Mouse (Mus musculus): ENCODE measurements at regions not wholly inside any gene's neighbourhood (a gene's known extent, or its start where the extent isn't known, plus 50 kb on each side); places are given as distances from the start of the nearest gene placed in this dataset.
"Not testable (repeated sequence)": the region's sequence is repeated elsewhere in the genome, so short reads cannot be mapped to it uniquely, and the experiment has no call there.

- Histone ChIP-seq H3K9ac (replicated peaks; ENCODE audit: low read depth, low read length) (no peak overlapping the region), H3K27me3 (replicated peaks; ENCODE audit: control insufficient read depth, insufficient read depth, low read length) (no peaks in the 10 kb centered on the region), H3K4me3 (replicated peaks; ENCODE audit: low read length) (no peak overlapping the region), H3K27ac (ENCODE audit: low read length) (no peak overlapping the region), H3K36me3 (ENCODE audit: control insufficient read depth, insufficient read depth) (no peaks in the 10 kb centered on the region), H3K4me2 (ENCODE audit: low read length) (no peak overlapping the region), H3K9me3 (ENCODE audit: control insufficient read depth, low read length) (no peaks in the 10 kb centered on the region), H3K4me1 (replicated peaks; ENCODE audit: control insufficient read depth, insufficient read depth, low read length) (no peaks in the 10 kb centered on the region; the same call in 1 of the 2 replicates)
- WGBS, result 38% methylated on average over 6 of the region's 6 CpGs
- peak; percentile 41; the same call in 1 of the 2 replicates for ATAC-seq
Measured at GRCm38 (mm10) chr6:109172104-109172850, 343.8 kb downstream of the Edem1 start.

DNA sequence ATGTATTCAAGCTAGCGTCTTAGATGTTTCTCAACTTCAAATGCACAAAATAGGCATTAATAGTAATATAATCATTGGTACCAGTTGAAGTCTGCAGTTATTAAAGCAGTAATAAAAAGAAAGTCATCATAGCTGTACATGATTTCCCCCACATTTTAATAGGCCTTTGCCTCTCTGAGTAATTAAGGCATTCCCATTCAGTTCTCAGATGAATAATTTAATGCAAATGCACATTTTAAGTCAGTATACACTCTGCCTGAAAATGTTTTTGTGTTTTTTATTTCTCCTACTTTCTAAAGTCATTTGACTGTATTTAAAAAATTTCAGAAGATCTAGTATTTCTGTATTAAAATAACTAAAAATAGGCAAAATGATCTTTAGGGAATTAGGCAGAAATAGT lies 344.6 kb downstream of the Edem1 start:
- H3K9me3 ChIP-seq (ENCODE audit: control insufficient read depth, low read length), result no peaks in the 10 kb centered on the region
- no peaks in the 10 kb centered on the region; the same call in 1 of the 2 replicates for H3K4me1 ChIP-seq (replicated peaks; ENCODE audit: control insufficient read depth, insufficient read depth, low read length)
- 50% methylated on average over 1 of the region's 1 CpGs for WGBS
- H3K9ac ChIP-seq (replicated peaks; ENCODE audit: low read depth, low read length), result no peak overlapping the region
- no peak overlapping the region for H3K4me3 ChIP-seq (replicated peaks; ENCODE audit: low read length)
- no peak overlapping the region for H3K27ac ChIP-seq (ENCODE audit: low read length)
- no peaks in the 10 kb centered on the region for H3K27me3 ChIP-seq (replicated peaks; ENCODE audit: control insufficient read depth, insufficient read depth, low read length)
- no peaks in the 10 kb centered on the region for H3K36me3 ChIP-seq (ENCODE audit: control insufficient read depth, insufficient read depth)
- no peak overlapping the region for H3K4me2 ChIP-seq (ENCODE audit: low read length)
- no peak for ATAC-seq

GRCm38 (mm10) chr6:109176876-109177275 lies 348.4 kb downstream of the Edem1 start:
- no peak overlapping the region for H3K9ac ChIP-seq (replicated peaks; ENCODE audit: low read depth, low read length)
- no peak overlapping the region for H3K4me2 ChIP-seq (ENCODE audit: low read length)
- WGBS, result 88% methylated on average over 3 of the region's 3 CpGs
- no peaks in the 10 kb centered on the region for H3K9me3 ChIP-seq (ENCODE audit: control insufficient read depth, low read length)
- no peak for ATAC-seq
- H3K36me3 ChIP-seq (ENCODE audit: control insufficient read depth, insufficient read depth), result no peaks in the 10 kb centered on the region
- H3K4me3 ChIP-seq (replicated peaks; ENCODE audit: low read length), result no peak overlapping the region
- no peak overlapping the region for H3K27ac ChIP-seq (ENCODE audit: low read length)
- H3K27me3 ChIP-seq (replicated peaks; ENCODE audit: control insufficient read depth, insufficient read depth, low read length), result no peaks in the 10 kb centered on the region
- H3K4me1 ChIP-seq (replicated peaks; ENCODE audit: control insufficient read depth, insufficient read depth, low read length), result no peaks in the 10 kb centered on the region; the same call in 1 of the 2 replicates

DNA sequence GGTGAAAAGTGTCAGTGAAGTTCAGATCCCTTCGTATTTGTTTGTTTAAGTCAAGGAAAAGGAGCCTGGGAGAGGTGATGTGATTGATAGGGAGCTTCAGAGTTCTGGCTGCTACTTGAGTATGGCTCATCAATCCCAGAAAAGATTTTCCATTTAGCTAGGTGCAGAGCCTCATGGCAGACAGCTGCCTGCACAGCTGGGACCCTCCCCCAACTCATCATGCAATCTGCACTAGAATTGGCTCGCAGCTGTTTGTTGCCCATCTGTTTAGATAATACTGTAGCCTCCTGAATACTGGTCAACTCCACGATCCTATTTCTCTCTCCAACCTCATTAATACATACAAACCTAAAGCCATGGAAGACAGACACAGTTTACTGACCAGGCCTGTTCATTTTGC lies 354.4 kb downstream of the Edem1 start:
- no peak overlapping the region for H3K4me2 ChIP-seq (ENCODE audit: low read length)
- no peaks in the 10 kb centered on the region for H3K4me1 ChIP-seq (replicated peaks; ENCODE audit: control insufficient read depth, insufficient read depth, low read length)
- WGBS, result 69% methylated on average over 3 of the region's 3 CpGs
- no peak overlapping the region for H3K9ac ChIP-seq (replicated peaks; ENCODE audit: low read depth, low read length)
- no peak overlapping the region for H3K27ac ChIP-seq (ENCODE audit: low read length)
- H3K36me3 ChIP-seq (ENCODE audit: control insufficient read depth, insufficient read depth), result no peaks in the 10 kb centered on the region
- no peaks in the 10 kb centered on the region for H3K9me3 ChIP-seq (ENCODE audit: control insufficient read depth, low read length)
- no peaks in the 10 kb centered on the region for H3K27me3 ChIP-seq (replicated peaks; ENCODE audit: control insufficient read depth, insufficient read depth, low read length)
- no peak for ATAC-seq
- H3K4me3 ChIP-seq (replicated peaks; ENCODE audit: low read length), result no peak overlapping the region

GRCm38 (mm10) chr6:109193061-109193460 lies 364.6 kb downstream of the Edem1 start:
- H3K27ac ChIP-seq (ENCODE audit: low read length); H3K4me1 ChIP-seq (replicated peaks; ENCODE audit: control insufficient read depth, insufficient read depth, low read length); ATAC-seq; H3K27me3 ChIP-seq (replicated peaks; ENCODE audit: control insufficient read depth, insufficient read depth, low read length); H3K4me3 ChIP-seq (replicated peaks; ENCODE audit: low read length); H3K9me3 ChIP-seq (ENCODE audit: control insufficient read depth, low read length); H3K36me3 ChIP-seq (ENCODE audit: control insufficient read depth, insufficient read depth); H3K4me2 ChIP-seq (ENCODE audit: low read length); H3K9ac ChIP-seq (replicated peaks; ENCODE audit: low read depth, low read length): not testable (repeated sequence)
- WGBS, result 86% methylated on average over 2 of the region's 2 CpGs

- ATAC-seq, result no peak
- Histone ChIP-seq H3K27ac (ENCODE audit: low read length) (no peak overlapping the region), H3K4me2 (ENCODE audit: low read length) (no peak overlapping the region), H3K27me3 (replicated peaks; ENCODE audit: control insufficient read depth, insufficient read depth, low read length) (no peaks in the 10 kb centered on the region), H3K9me3 (ENCODE audit: control insufficient read depth, low read length) (no peaks in the 10 kb centered on the region), H3K36me3 (ENCODE audit: control insufficient read depth, insufficient read depth) (no peaks in the 10 kb centered on the region), H3K4me3 (replicated peaks; ENCODE audit: low read length) (no peak overlapping the region), H3K9ac (replicated peaks; ENCODE audit: low read depth, low read length) (no peak overlapping the region), H3K4me1 (replicated peaks; ENCODE audit: control insufficient read depth, insufficient read depth, low read length) (no peaks in the 10 kb centered on the region)
- WGBS, result 94% methylated on average over 3 of the region's 3 CpGs
Measured at GRCm38 (mm10) chr6:109193603-109194002, 365.2 kb downstream of the Edem1 start.

GRCm38 (mm10) chr6:109209699-109210098 lies 381.3 kb downstream of the Edem1 start:
- no peaks in the 10 kb centered on the region for H3K36me3 ChIP-seq (ENCODE audit: control insufficient read depth, insufficient read depth)
- H3K9me3 ChIP-seq (ENCODE audit: control insufficient read depth, low read length), result no peaks in the 10 kb centered on the region
- H3K27me3 ChIP-seq (replicated peaks; ENCODE audit: control insufficient read depth, insufficient read depth, low read length), result no peaks in the 10 kb centered on the region
- H3K9ac ChIP-seq (replicated peaks; ENCODE audit: low read depth, low read length), result no peak overlapping the region
- no peaks in the 10 kb centered on the region for H3K4me1 ChIP-seq (replicated peaks; ENCODE audit: control insufficient read depth, insufficient read depth, low read length)
- H3K4me3 ChIP-seq (replicated peaks; ENCODE audit: low read length), result no peak overlapping the region
- H3K27ac ChIP-seq (ENCODE audit: low read length), result no peak overlapping the region
- no peak for ATAC-seq
- WGBS, result 73% methylated on average over 2 of the region's 2 CpGs
- H3K4me2 ChIP-seq (ENCODE audit: low read length), result no peak overlapping the region

DNA sequence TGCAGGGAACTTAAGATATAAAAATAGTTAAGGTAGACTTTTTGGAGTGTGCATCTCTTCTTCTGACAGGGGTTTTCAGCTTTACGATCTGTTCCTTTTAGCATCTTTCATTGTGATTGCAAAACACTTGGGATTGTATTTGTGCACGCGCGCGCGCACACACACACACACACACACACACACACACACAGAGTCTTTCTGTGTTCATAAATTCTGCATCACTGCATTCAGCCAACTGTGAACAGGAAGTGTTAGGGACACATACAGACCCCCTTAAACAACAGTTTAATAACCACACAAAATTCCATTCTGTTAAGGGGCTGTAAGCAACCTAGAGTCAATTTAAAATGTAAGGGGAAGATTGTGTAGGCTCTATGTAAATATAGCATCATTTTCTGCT lies 401.9 kb downstream of the Edem1 start:
- H3K4me1 ChIP-seq (replicated peaks; ENCODE audit: control insufficient read depth, insufficient read depth, low read length), result no peaks in the 10 kb centered on the region; the same call in 1 of the 2 replicates
- 80% methylated on average over 6 of the region's 6 CpGs for WGBS
- no peak for ATAC-seq

DNA sequence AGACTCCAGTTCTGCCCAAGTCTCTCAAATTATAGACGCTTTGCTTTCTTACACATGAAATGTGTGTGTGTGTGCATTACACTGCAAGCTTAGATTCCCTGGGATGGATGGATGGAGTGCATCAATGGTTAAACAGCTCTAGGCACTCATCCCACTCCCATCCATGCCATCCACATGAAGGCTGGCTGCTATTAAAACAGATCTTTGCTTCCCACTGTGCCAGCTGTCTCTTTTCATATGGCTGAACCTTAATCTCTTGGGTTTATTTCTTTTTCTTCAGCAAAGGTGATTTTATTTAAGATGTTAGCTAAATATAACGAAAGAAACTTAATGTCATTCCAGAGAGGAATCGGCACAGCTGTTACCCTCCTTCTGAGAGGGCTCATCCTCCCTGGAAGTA lies 405.0 kb downstream of the Edem1 start:
- Histone ChIP-seq H3K9me3 (ENCODE audit: control insufficient read depth, low read length) (no peaks in the 10 kb centered on the region), H3K4me2 (ENCODE audit: low read length) (no peak overlapping the region), H3K9ac (replicated peaks; ENCODE audit: low read depth, low read length) (no peak overlapping the region), H3K27me3 (replicated peaks; ENCODE audit: control insufficient read depth, insufficient read depth, low read length) (no peaks in the 10 kb centered on the region), H3K4me1 (replicated peaks; ENCODE audit: control insufficient read depth, insufficient read depth, low read length) (no peaks in the 10 kb centered on the region; the same call in 1 of the 2 replicates), H3K36me3 (ENCODE audit: control insufficient read depth, insufficient read depth) (no peaks in the 10 kb centered on the region), H3K27ac (ENCODE audit: low read length) (no peak overlapping the region), H3K4me3 (replicated peaks; ENCODE audit: low read length) (no peak overlapping the region)
- WGBS, result 72% methylated on average over 3 of the region's 3 CpGs
- ATAC-seq, result peak; percentile 77

More for the DNA sequence above, 401.9 kb downstream of the Edem1 start:
- Histone ChIP-seq H3K36me3 (ENCODE audit: control insufficient read depth, insufficient read depth) (no peaks in the 10 kb centered on the region), H3K9ac (replicated peaks; ENCODE audit: low read depth, low read length) (no peak overlapping the region), H3K4me2 (ENCODE audit: low read length) (no peak overlapping the region), H3K27ac (ENCODE audit: low read length) (no peak overlapping the region), H3K4me3 (replicated peaks; ENCODE audit: low read length) (no peak overlapping the region), H3K9me3 (ENCODE audit: control insufficient read depth, low read length) (no peaks in the 10 kb centered on the region), H3K27me3 (replicated peaks; ENCODE audit: control insufficient read depth, insufficient read depth, low read length) (no peaks in the 10 kb centered on the region)

- H3K9me3 ChIP-seq (ENCODE audit: control insufficient read depth, low read length), result no peaks in the 10 kb centered on the region
- no peak overlapping the region for H3K9ac ChIP-seq (replicated peaks; ENCODE audit: low read depth, low read length)
- H3K4me3 ChIP-seq (replicated peaks; ENCODE audit: low read length), result no peak overlapping the region
- no peaks in the 10 kb centered on the region for H3K27me3 ChIP-seq (replicated peaks; ENCODE audit: control insufficient read depth, insufficient read depth, low read length)
- ATAC-seq, result no peak
- H3K36me3 ChIP-seq (ENCODE audit: control insufficient read depth, insufficient read depth), result no peaks in the 10 kb centered on the region
- no peaks in the 10 kb centered on the region for H3K4me1 ChIP-seq (replicated peaks; ENCODE audit: control insufficient read depth, insufficient read depth, low read length)
- no peak overlapping the region for H3K4me2 ChIP-seq (ENCODE audit: low read length)
- H3K27ac ChIP-seq (ENCODE audit: low read length), result no peak overlapping the region
- 58% methylated on average over 2 of the region's 2 CpGs for WGBS
Measured at GRCm38 (mm10) chr6:109245666-109246065, 417.2 kb downstream of the Edem1 start.
